23 mouse cellular contexts compared by ENCODE assay signal in genomic region chr12:27849099-27849498, GRCm38 (mm10).
A peak's percentile ranks its signal among the peaks of the same experiment; 100 is the strongest.
DNase-seq lines count a peak whose midpoint lies in the region; ATAC-seq and TF ChIP-seq lines count a peak whose summit lies in the region.
"Had no signal": no experiment of that assay in that cellular context is flagged by ENCODE, and none has a peak within 500 bp of the region (broad histone marks: within the 10 kb centered on the region; RNA-seq: fewer than 3 reads in every experiment).

No protein-coding gene starts in this region.

- no peak for TF ChIP-seq CTCF in left cerebral cortex, adult 2 months (IDR thresholded peaks at IDR 0.05)

- H3K9ac ChIP-seq in kidney, embryonic 14.5 days (ENCODE audit: low read depth, low read length), result no peak overlapping the region
- H3K9ac ChIP-seq in heart, embryonic 11.5 days (ENCODE audit: low read depth, low read length), result no peak overlapping the region
- H3K9ac ChIP-seq: forebrain, embryonic 13.5 days; heart, embryonic 12.5 days; hindbrain, embryonic 15.5 days; liver, embryonic 12.5 days; liver, postnatal 0 days; neural tube, embryonic 13.5 days had no signal

- no peaks in the 10 kb centered on the region for H3K36me3 ChIP-seq in kidney, embryonic 14.5 days (ENCODE audit: control insufficient read depth, insufficient read depth, low read length)
- H3K36me3 ChIP-seq in heart, embryonic 11.5 days (ENCODE audit: control insufficient read depth, insufficient read depth, low read length), result no peaks in the 10 kb centered on the region
- H3K36me3 ChIP-seq: heart, embryonic 12.5 days; hindbrain, embryonic 15.5 days; liver, embryonic 12.5 days; neural tube, embryonic 13.5 days had no signal

- 28% methylated on average over 3 of the region's 3 CpGs for WGBS in kidney, embryonic 14.5 days
- WGBS in heart, embryonic 11.5 days (ENCODE audit: insufficient replicate concordance), result 71% methylated on average over 3 of the region's 3 CpGs

- DNase-seq in kidney, adult 11 months, result peak; percentile 3
- DNase-seq in kidney, adult 18-20 months, result no peak
- DNase-seq in kidney, postnatal 14 days, result peak; percentile 24
- no peak for DNase-seq in B cell, adult 2 months
- DNase-seq in left cerebral cortex, adult 2 months (ENCODE audit: extremely low spot score in 1 of 2, low spot score in 2 of 2), result no peak
- DNase-seq: cerebellum, adult 8-10 months; cerebellum, postnatal 25 days; heart, adult 11 months; right cerebral cortex, postnatal 4 days; thymus, adult 18-20 months; thymus, postnatal 25 days had no signal

- H3K4me3 ChIP-seq in kidney, embryonic 14.5 days (ENCODE audit: low read length), result no peak overlapping the region
- H3K4me3 ChIP-seq in heart, embryonic 11.5 days (ENCODE audit: low read depth, low read length), result no peak overlapping the region
- H3K4me3 ChIP-seq in left cerebral cortex, adult 2 months, result no peak overlapping the region
- H3K4me3 ChIP-seq: forebrain, embryonic 13.5 days; heart, embryonic 12.5 days; hindbrain, embryonic 15.5 days; liver, embryonic 12.5 days; neural tube, embryonic 13.5 days had no signal

- H3K9me3 ChIP-seq in kidney, embryonic 14.5 days (ENCODE audit: control insufficient read depth, low read length), result no peaks in the 10 kb centered on the region
- no peaks in the 10 kb centered on the region; the same call in 1 of the 2 replicates for H3K9me3 ChIP-seq in heart, embryonic 11.5 days (replicated peaks; ENCODE audit: control insufficient read depth, low read length)
- H3K9me3 ChIP-seq: forebrain, embryonic 13.5 days; heart, embryonic 12.5 days; hindbrain, embryonic 15.5 days; liver, embryonic 12.5 days; neural tube, embryonic 13.5 days had no signal

- peak; percentile 64; the same call in 1 of the 2 replicates for ATAC-seq in kidney, embryonic 14.5 days (ENCODE audit: low FRiP score, low TSS enrichment)
- ATAC-seq in heart, embryonic 11.5 days (replicated peaks; ENCODE audit: insufficient number of reproducible peaks, low FRiP score, low TSS enrichment), result no peak
- ATAC-seq: activated CD4-positive, CD25-positive, alpha-beta regulatory T cell, adult 4 months; CD4-positive, CD25-positive, alpha-beta regulatory T cell, adult 4 months; forebrain, embryonic 13.5 days; liver, embryonic 12.5 days; liver, postnatal 0 days had no signal

- H3K4me2 ChIP-seq in kidney, embryonic 14.5 days (replicated peaks; ENCODE audit: low read depth, low read length), result no peak overlapping the region
- no peak overlapping the region for H3K4me2 ChIP-seq in heart, embryonic 11.5 days
- H3K4me2 ChIP-seq: forebrain, embryonic 13.5 days; heart, embryonic 12.5 days; hindbrain, embryonic 15.5 days; liver, embryonic 12.5 days; midbrain, embryonic 11.5 days; neural tube, embryonic 13.5 days had no signal

- intact Hi-C loops in left cerebral cortex, adult 2 months (cut with DNase I), result no loop called here

- H3K4me1 ChIP-seq in kidney, embryonic 14.5 days (ENCODE audit: control insufficient read depth, insufficient read depth, low read length), result no peaks in the 10 kb centered on the region
- H3K4me1 ChIP-seq in heart, embryonic 11.5 days (ENCODE audit: control insufficient read depth, insufficient read depth, low read length), result no peaks in the 10 kb centered on the region
- H3K4me1 ChIP-seq: forebrain, embryonic 13.5 days; heart, embryonic 12.5 days; hindbrain, embryonic 15.5 days; liver, embryonic 12.5 days; neural tube, embryonic 13.5 days had no signal

- H3K27me3 ChIP-seq in kidney, embryonic 14.5 days (ENCODE audit: control insufficient read depth, insufficient read depth, low read length), result no peaks in the 10 kb centered on the region
- no peaks in the 10 kb centered on the region for H3K27me3 ChIP-seq in heart, embryonic 11.5 days (ENCODE audit: control insufficient read depth, insufficient read depth, low read length)
- H3K27me3 ChIP-seq: forebrain, embryonic 13.5 days; heart, embryonic 12.5 days; hindbrain, embryonic 15.5 days; liver, embryonic 12.5 days; neural tube, embryonic 13.5 days had no signal

- H3K27ac ChIP-seq in kidney, embryonic 14.5 days (ENCODE audit: low read depth, low read length), result no peak overlapping the region
- H3K27ac ChIP-seq in heart, embryonic 11.5 days (ENCODE audit: low read depth, low read length), result no peak overlapping the region
- no peak overlapping the region for H3K27ac ChIP-seq in left cerebral cortex, adult 2 months
- H3K27ac ChIP-seq: forebrain, embryonic 13.5 days; hindbrain, embryonic 15.5 days; liver, embryonic 12.5 days; neural tube, embryonic 13.5 days; stomach, postnatal 0 days had no signal

Comparison
In these comparisons a context has a peak if more than half of its experiments do, and no peak if none do; other contexts are left out.
1. DNase-seq: peak in kidney, adult 11 months (single experiment) and kidney, postnatal 14 days (single experiment); none in kidney, adult 18-20 months (single experiment), B cell, adult 2 months (0 of 2) and left cerebral cortex, adult 2 months (0 of 2).